ENCODE assay signal across 9 mouse cellular contexts in genomic region chr11:75194121-75194849, GRCm38 (mm10). TPM values are rescaled to one million over a fixed set of nuclear protein-coding genes. Genes with fewer than 3 reads are reported as not detected.
DNase-seq lines count a peak whose midpoint lies in the region; ATAC-seq and TF ChIP-seq lines count a peak whose summit lies in the region.
"Had no signal": no experiment of that assay in that cellular context is flagged by ENCODE, and none has a peak within 500 bp of the region (broad histone marks: within the 10 kb centered on the region; RNA-seq: fewer than 3 reads in every experiment).

No protein-coding gene starts in this region.

- H3K4me2 ChIP-seq in forebrain, embryonic 14.5 days (ENCODE audit: low read length) = peak overlapping the region; percentile 67
- peak overlapping the region; percentile 90 for H3K4me2 ChIP-seq in intestine, embryonic 16.5 days (ENCODE audit: low read depth, low read length)
- peak overlapping the region; percentile 80 for H3K4me2 ChIP-seq in midbrain, embryonic 14.5 days (ENCODE audit: low read length)

- H3K36me3 ChIP-seq in erythroblast, embryonic 14.5 days (ENCODE audit: control insufficient read depth) = no peaks in the 10 kb centered on the region
- H3K36me3 ChIP-seq in MEL (ENCODE audit: control insufficient read depth in 1 of 2, insufficient read depth in 2 of 2, low read length in 2 of 2) = peaks cover 0 to 3% of the 10 kb centered on the region in 2 experiments; a peak in 1 of 4 replicates
- H3K36me3 ChIP-seq in forebrain, embryonic 14.5 days (ENCODE audit: control insufficient read depth, insufficient read depth, low read length) = no peaks in the 10 kb centered on the region
- no peaks in the 10 kb centered on the region for H3K36me3 ChIP-seq in intestine, embryonic 16.5 days (ENCODE audit: control insufficient read depth, insufficient read depth, low read length)
- H3K36me3 ChIP-seq in midbrain, embryonic 14.5 days (ENCODE audit: control insufficient read depth, insufficient read depth, low read length) = no peaks in the 10 kb centered on the region

- peak overlapping the region; percentile 48 for H3K4me3 ChIP-seq in erythroblast, embryonic 14.5 days (replicated peaks)
- peak overlapping the region; percentile 68 to 80 for H3K4me3 ChIP-seq in MEL (ENCODE audit: control insufficient read depth in 1 of 2, insufficient read depth in 1 of 2, low read depth in 2 of 2, low read length in 2 of 2)
- peak overlapping the region; percentile 44 for H3K4me3 ChIP-seq in forebrain, embryonic 14.5 days (ENCODE audit: low read depth, low read length)
- H3K4me3 ChIP-seq in intestine, embryonic 16.5 days (ENCODE audit: low read length) = peak overlapping the region; percentile 60
- H3K4me3 ChIP-seq in midbrain, embryonic 14.5 days (replicated peaks; ENCODE audit: low read depth, low read length) = peak overlapping the region; percentile 59

- TF ChIP-seq CTCF in MEL (IDR thresholded peaks at IDR 0.05 in 2 of 3, conservative IDR thresholded peaks at IDR 0.05 in 1 of 3; ENCODE audit: control insufficient read depth in 1 of 3, insufficient read depth in 1 of 3, low read depth in 2 of 3, low read length in 3 of 3, poor library complexity in 1 of 3, severe bottlenecking in 1 of 3) = 0 out of 6 replicates have a peak, but pooled peaks of 1 of the 3 experiments have one; percentile 1

- intact Hi-C loops in gastrocnemius, postnatal 36 days (cut with DNase I) = no loop called here

- H3K4me1 ChIP-seq in erythroblast, embryonic 14.5 days (ENCODE audit: control insufficient read depth) = peaks cover 45% of the 10 kb centered on the region
- H3K4me1 ChIP-seq in MEL (ENCODE audit: control insufficient read depth in 1 of 2, insufficient read depth in 2 of 2, low read length in 2 of 2) = peaks cover 2 to 14% of the 10 kb centered on the region in 2 experiments; a peak in 3 of 4 replicates
- peaks cover 26% of the 10 kb centered on the region for H3K4me1 ChIP-seq in forebrain, embryonic 14.5 days (ENCODE audit: control insufficient read depth, insufficient read depth, low read length)
- peaks cover 23% of the 10 kb centered on the region for H3K4me1 ChIP-seq in intestine, embryonic 16.5 days (ENCODE audit: control insufficient read depth, insufficient read depth, low read length)
- H3K4me1 ChIP-seq in midbrain, embryonic 14.5 days (ENCODE audit: control insufficient read depth, insufficient read depth, low read length) = peaks cover 62% of the 10 kb centered on the region

- 0% methylated on average over 52 of the region's 52 CpGs for WGBS in forebrain, embryonic 14.5 days
- WGBS in intestine, embryonic 16.5 days = under 1% methylated on average over 52 of the region's 52 CpGs
- under 1% methylated on average over 52 of the region's 52 CpGs for WGBS in midbrain, embryonic 14.5 days

- TF ChIP-seq POLR2A in MEL (IDR thresholded peaks at IDR 0.05; ENCODE audit: control insufficient read depth in 1 of 2, insufficient read depth in 1 of 2, low read depth in 1 of 2, low read length in 2 of 2, poor library complexity in 1 of 2) = no peak

- H3K79me2 ChIP-seq in MEL (ENCODE audit: control insufficient read depth, insufficient read depth, low read length, poor library complexity) = peaks cover 9% of the 10 kb centered on the region

- H3K27me3 ChIP-seq in erythroblast, embryonic 14.5 days (ENCODE audit: control insufficient read depth) = peaks cover 88% of the 10 kb centered on the region
- peaks cover 2 to 15% of the 10 kb centered on the region in 2 experiments; a peak in 2 of 4 replicates for H3K27me3 ChIP-seq in MEL (ENCODE audit: control insufficient read depth in 1 of 2, insufficient read depth in 2 of 2, low read length in 2 of 2)
- peaks cover 59% of the 10 kb centered on the region for H3K27me3 ChIP-seq in forebrain, embryonic 14.5 days (replicated peaks; ENCODE audit: control insufficient read depth, insufficient read depth, low read length)
- peaks cover 36% of the 10 kb centered on the region for H3K27me3 ChIP-seq in intestine, embryonic 16.5 days (replicated peaks; ENCODE audit: control insufficient read depth, insufficient read depth, low read length)
- peaks cover 19% of the 10 kb centered on the region; the same call in 1 of the 2 replicates for H3K27me3 ChIP-seq in midbrain, embryonic 14.5 days (ENCODE audit: control insufficient read depth, insufficient read depth, low read length)

- peaks cover 18% of the 10 kb centered on the region; the same call in 1 of the 2 replicates for H3K9me3 ChIP-seq in erythroblast, embryonic 14.5 days (ENCODE audit: control insufficient read depth, low read length)
- no peaks in the 10 kb centered on the region for H3K9me3 ChIP-seq in MEL (replicated peaks; ENCODE audit: insufficient read depth, low read length)
- no peaks in the 10 kb centered on the region for H3K9me3 ChIP-seq in forebrain, embryonic 14.5 days (replicated peaks; ENCODE audit: control insufficient read depth, low read length)
- no peaks in the 10 kb centered on the region for H3K9me3 ChIP-seq in intestine, embryonic 16.5 days (ENCODE audit: control insufficient read depth, low read length)
- no peaks in the 10 kb centered on the region for H3K9me3 ChIP-seq in midbrain, embryonic 14.5 days (ENCODE audit: control insufficient read depth, low read length)

- ATAC-seq in erythroblast, adult 5-6 weeks (replicated peaks; ENCODE audit: low FRiP score, poor library complexity, severe bottlenecking) = no peak
- no peak for ATAC-seq in forebrain, embryonic 14.5 days
- ATAC-seq in intestine, embryonic 16.5 days = no peak
- no peak for ATAC-seq in midbrain, embryonic 14.5 days (ENCODE audit: low FRiP score, low TSS enrichment)

- H3K27ac ChIP-seq in MEL (ENCODE audit: control insufficient read depth, low read depth, low read length) = no peak overlapping the region
- H3K27ac ChIP-seq in forebrain, embryonic 14.5 days (ENCODE audit: low read depth, low read length) = 0 out of 2 replicates have a peak overlapping the region, but pooled peaks have one; percentile 14
- H3K27ac ChIP-seq in intestine, embryonic 16.5 days (ENCODE audit: low read length) = no peak overlapping the region
- peak overlapping the region; percentile 77 for H3K27ac ChIP-seq in midbrain, embryonic 14.5 days (replicated peaks; ENCODE audit: low read depth, low read length)
- H3K27ac ChIP-seq: macrophage had no signal

- peak overlapping the region; percentile 69 for H3K9ac ChIP-seq in MEL (ENCODE audit: control insufficient read depth, low read depth, low read length, poor library complexity, severe bottlenecking)
- H3K9ac ChIP-seq in forebrain, embryonic 14.5 days (ENCODE audit: low read length) = peak overlapping the region; percentile 59
- H3K9ac ChIP-seq in intestine, embryonic 16.5 days (ENCODE audit: low read depth, low read length) = peak overlapping the region; percentile 60
- H3K9ac ChIP-seq in midbrain, embryonic 14.5 days (replicated peaks; ENCODE audit: low read length) = peak overlapping the region; percentile 68

- no peak for TF ChIP-seq EP300 in MEL (IDR thresholded peaks at IDR 0.05; ENCODE audit: low read depth in 1 of 2, low read length in 2 of 2)

- DNase-seq in MEL (ENCODE audit: low read depth, low spot score) = peak; percentile 57
- no peak for DNase-seq in forebrain, embryonic 14.5 days (ENCODE audit: low spot score)
- DNase-seq in midbrain, embryonic 14.5 days = peak; percentile 56
- no peak for DNase-seq in frontal cortex, adult 2 months (ENCODE audit: extremely low spot score in 1 of 2, low spot score in 1 of 2)
- no peak for DNase-seq in gastrocnemius, postnatal 36 days

- TF ChIP-seq RAD21 in MEL (IDR thresholded peaks at IDR 0.05; ENCODE audit: low read depth, low read length) = no peak

RNA-seq across cellular contexts. Expression of gene Rtn4rl1, which starts 0.7 kb away (rescaled TPM):
- 0.01 TPM in 1 of 2 replicates, not detected in the other for polyA plus RNA-seq in erythroblast, embryonic 14.5 days (2012)
- not detected in 2 replicates for total RNA-seq in erythroblast, adult 5-6 weeks (2015; ENCODE audit: low replicate concordance)
- total RNA-seq in erythroblast, adult 5-6 weeks (2017; ENCODE audit: low replicate concordance) = not detected in 2 replicates
- 0.35 and 0.46 TPM in 2 replicates for total RNA-seq in MEL (2012; rRNA removed)
- polyA plus RNA-seq in MEL (2012; ENCODE audit: insufficient read depth in 1 of 2, insufficient read length in 2 of 2, low read depth in 1 of 2, low replicate concordance in 2 of 2, missing spikeins in 1 of 2) = 1 to 10 TPM in 1 of 2 experiments, not detected in 1; 2.6 TPM
- 5.0 and 7.4 TPM in 2 replicates for polyA plus RNA-seq in forebrain, embryonic 14.5 days (2014; fragmentation: Nextera tagmentation; extraction: Ambion mirVana)
- 1.5 and 1.6 TPM in 2 replicates for polyA plus RNA-seq in intestine, embryonic 16.5 days (2015; fragmentation: Nextera tagmentation; extraction: Ambion mirVana)
- 16.5 and 17.4 TPM in 2 replicates for polyA plus RNA-seq in midbrain, embryonic 14.5 days (2014; fragmentation: Nextera tagmentation; extraction: Ambion mirVana)
- polyA plus RNA-seq in frontal cortex, adult 2 months (2012; rRNA removed) = 25.3 and 28.1 TPM in 2 replicates
- total RNA-seq in gastrocnemius, postnatal 36 days (2021) = 1 to 10 TPM; 1.0 TPM

RNA-seq across cellular contexts. Expression of gene Dph1, which starts 3.2 kb away (rescaled TPM):
- polyA plus RNA-seq in erythroblast, embryonic 14.5 days (2012) = 1.1 and 1.4 TPM in 2 replicates
- 0.58 and 4.2 TPM in 2 replicates for total RNA-seq in erythroblast, adult 5-6 weeks (2015; ENCODE audit: low replicate concordance)
- 3.6 and 4.5 TPM in 2 replicates for total RNA-seq in erythroblast, adult 5-6 weeks (2017; ENCODE audit: low replicate concordance)
- 54.2 and 59.5 TPM in 2 replicates for total RNA-seq in MEL (2012; rRNA removed)
- polyA plus RNA-seq in MEL (2012; ENCODE audit: insufficient read depth in 1 of 2, insufficient read length in 2 of 2, low read depth in 1 of 2, low replicate concordance in 2 of 2, missing spikeins in 1 of 2) = 10 to 100 TPM in 1 of 2 experiments, not detected in 1; 58.4 TPM
- 15.9 and 17.6 TPM in 2 replicates for polyA plus RNA-seq in forebrain, embryonic 14.5 days (2014; fragmentation: Nextera tagmentation; extraction: Ambion mirVana)
- 20.3 and 22.7 TPM in 2 replicates for polyA plus RNA-seq in intestine, embryonic 16.5 days (2015; fragmentation: Nextera tagmentation; extraction: Ambion mirVana)
- polyA plus RNA-seq in midbrain, embryonic 14.5 days (2014; fragmentation: Nextera tagmentation; extraction: Ambion mirVana) = 13.7 and 14.8 TPM in 2 replicates
- 21.2 and 22.2 TPM in 2 replicates for polyA plus RNA-seq in frontal cortex, adult 2 months (2012; rRNA removed)
- 1 to 10 TPM; 4.9 to 5.2 TPM for total RNA-seq in gastrocnemius, postnatal 36 days (2021)

RNA-seq across cellular contexts. Expression of gene Ovca2, which starts 15.7 kb away (rescaled TPM):
- 0.13 and 0.47 TPM in 2 replicates for polyA plus RNA-seq in erythroblast, embryonic 14.5 days (2012)
- 1.9 and 6.7 TPM in 2 replicates for total RNA-seq in erythroblast, adult 5-6 weeks (2015; ENCODE audit: low replicate concordance)
- total RNA-seq in erythroblast, adult 5-6 weeks (2017; ENCODE audit: low replicate concordance) = 4.6 and 5.7 TPM in 2 replicates
- total RNA-seq in MEL (2012; rRNA removed) = 22.7 and 33.1 TPM in 2 replicates
- 10 to 100 TPM in 1 of 2 experiments, not detected in 1; 23.1 TPM for polyA plus RNA-seq in MEL (2012; ENCODE audit: insufficient read depth in 1 of 2, insufficient read length in 2 of 2, low read depth in 1 of 2, low replicate concordance in 2 of 2, missing spikeins in 1 of 2)
- 24.3 and 24.6 TPM in 2 replicates for polyA plus RNA-seq in forebrain, embryonic 14.5 days (2014; fragmentation: Nextera tagmentation; extraction: Ambion mirVana)
- 18.7 and 23.9 TPM in 2 replicates for polyA plus RNA-seq in intestine, embryonic 16.5 days (2015; fragmentation: Nextera tagmentation; extraction: Ambion mirVana)
- polyA plus RNA-seq in midbrain, embryonic 14.5 days (2014; fragmentation: Nextera tagmentation; extraction: Ambion mirVana) = 15.4 and 20.2 TPM in 2 replicates
- 17.3 and 18.5 TPM in 2 replicates for polyA plus RNA-seq in frontal cortex, adult 2 months (2012; rRNA removed)
- total RNA-seq in gastrocnemius, postnatal 36 days (2021) = 1 to 10 TPM; 2.4 to 3.0 TPM

RNA-seq across cellular contexts. Expression of gene Hic1, which starts 25.0 kb away (rescaled TPM):
- polyA plus RNA-seq in erythroblast, embryonic 14.5 days (2012) = 0.02 and 0.06 TPM in 2 replicates
- total RNA-seq in erythroblast, adult 5-6 weeks (2015; ENCODE audit: low replicate concordance) = not detected in 2 replicates
- not detected in 2 replicates for total RNA-seq in erythroblast, adult 5-6 weeks (2017; ENCODE audit: low replicate concordance)
- 16.7 and 18.8 TPM in 2 replicates for total RNA-seq in MEL (2012; rRNA removed)
- polyA plus RNA-seq in MEL (2012; ENCODE audit: insufficient read depth in 1 of 2, insufficient read length in 2 of 2, low read depth in 1 of 2, low replicate concordance in 2 of 2, missing spikeins in 1 of 2) = 10 to 100 TPM in 1 of 2 experiments, not detected in 1; 18.2 TPM
- 1.3 and 2.0 TPM in 2 replicates for polyA plus RNA-seq in forebrain, embryonic 14.5 days (2014; fragmentation: Nextera tagmentation; extraction: Ambion mirVana)
- polyA plus RNA-seq in intestine, embryonic 16.5 days (2015; fragmentation: Nextera tagmentation; extraction: Ambion mirVana) = 7.1 and 8.6 TPM in 2 replicates
- 0.66 and 0.92 TPM in 2 replicates for polyA plus RNA-seq in midbrain, embryonic 14.5 days (2014; fragmentation: Nextera tagmentation; extraction: Ambion mirVana)
- polyA plus RNA-seq in frontal cortex, adult 2 months (2012; rRNA removed) = 4.1 and 4.2 TPM in 2 replicates
- 1 to 10 TPM; 5.1 to 7.2 TPM for total RNA-seq in gastrocnemius, postnatal 36 days (2021)
- polyA plus RNA-seq: macrophage had no signal

Comparison
In these comparisons a context has a peak if more than half of its experiments do, and no peak if none do; other contexts are left out.
1. DNase-seq: peak in MEL (single experiment) and midbrain, embryonic 14.5 days (single experiment); none in forebrain, embryonic 14.5 days (single experiment), frontal cortex, adult 2 months (0 of 2) and gastrocnemius, postnatal 36 days (0 of 2).
2. H3K27ac ChIP-seq: peak in forebrain, embryonic 14.5 days (single experiment) and midbrain, embryonic 14.5 days (single experiment); none in MEL (single experiment) and intestine, embryonic 16.5 days (single experiment).
3. RNA of gene Ovca2, which starts 15.7 kb away (polyA plus RNA-seq): 24.3 to 24.6 TPM in forebrain, embryonic 14.5 days, 18.7 to 23.9 TPM in intestine, embryonic 16.5 days, 23.1 TPM in MEL, 15.4 to 20.2 TPM in midbrain, embryonic 14.5 days and 17.3 to 18.5 TPM in frontal cortex, adult 2 months; 0.13 to 0.47 TPM in erythroblast, embryonic 14.5 days; every median in the first group is over 10 times any median in the second.
4. Peak in every context shown above with its lines, with median percentiles within 50 percentile points of each other: H3K4me3 ChIP-seq, H3K9ac ChIP-seq and H3K4me2 ChIP-seq.